Mouse (Mus musculus): ENCODE data around the gene Phyhd1. TPM values are rescaled to one million over a fixed set of nuclear protein-coding genes. Genes with fewer than 3 reads are reported as not detected.
A peak's percentile ranks its signal among the peaks of the same experiment; 100 is the strongest.

Phyhd1 gene
- total RNA-seq, 1 experiment from 2014 or later, result 9.6 TPM

DNA sequence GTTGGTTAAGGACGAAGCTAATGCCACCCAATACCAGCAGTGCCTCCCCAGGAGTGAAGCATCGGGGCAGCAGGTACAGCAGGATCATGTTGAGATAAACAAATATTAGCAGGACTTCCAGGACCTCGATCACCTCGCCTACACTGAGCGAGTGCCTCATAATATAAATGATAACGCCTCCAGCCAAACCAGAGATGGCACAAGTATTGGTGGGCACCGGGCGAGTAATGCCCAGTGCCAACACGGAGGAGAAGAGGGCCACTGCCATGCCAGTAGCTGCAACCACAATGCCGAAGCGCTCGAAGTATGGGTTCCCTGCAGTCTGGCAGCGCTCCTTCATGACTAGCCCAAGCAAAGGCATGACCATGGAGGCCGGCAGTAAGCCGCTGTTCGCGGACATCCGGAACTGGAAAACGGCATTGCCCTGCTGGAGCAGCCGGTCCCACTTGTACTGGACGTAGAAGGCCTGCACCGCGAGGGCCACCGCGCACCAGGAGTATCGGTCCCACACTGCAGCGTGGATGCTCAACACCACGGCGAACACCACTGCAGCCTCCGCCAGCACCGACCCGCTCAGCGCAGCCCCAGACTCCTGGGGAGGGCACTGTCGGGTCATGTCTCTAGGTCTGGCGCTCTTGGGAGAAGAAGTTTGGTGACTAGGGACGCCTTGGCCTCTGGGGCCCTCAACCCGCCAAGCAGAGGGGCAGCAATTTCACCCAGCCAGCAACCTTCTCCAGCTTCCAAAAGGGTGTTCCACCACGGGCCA lies 19.6 kb downstream of the Phyhd1 start:
- no peak for DNase-seq

DNA sequence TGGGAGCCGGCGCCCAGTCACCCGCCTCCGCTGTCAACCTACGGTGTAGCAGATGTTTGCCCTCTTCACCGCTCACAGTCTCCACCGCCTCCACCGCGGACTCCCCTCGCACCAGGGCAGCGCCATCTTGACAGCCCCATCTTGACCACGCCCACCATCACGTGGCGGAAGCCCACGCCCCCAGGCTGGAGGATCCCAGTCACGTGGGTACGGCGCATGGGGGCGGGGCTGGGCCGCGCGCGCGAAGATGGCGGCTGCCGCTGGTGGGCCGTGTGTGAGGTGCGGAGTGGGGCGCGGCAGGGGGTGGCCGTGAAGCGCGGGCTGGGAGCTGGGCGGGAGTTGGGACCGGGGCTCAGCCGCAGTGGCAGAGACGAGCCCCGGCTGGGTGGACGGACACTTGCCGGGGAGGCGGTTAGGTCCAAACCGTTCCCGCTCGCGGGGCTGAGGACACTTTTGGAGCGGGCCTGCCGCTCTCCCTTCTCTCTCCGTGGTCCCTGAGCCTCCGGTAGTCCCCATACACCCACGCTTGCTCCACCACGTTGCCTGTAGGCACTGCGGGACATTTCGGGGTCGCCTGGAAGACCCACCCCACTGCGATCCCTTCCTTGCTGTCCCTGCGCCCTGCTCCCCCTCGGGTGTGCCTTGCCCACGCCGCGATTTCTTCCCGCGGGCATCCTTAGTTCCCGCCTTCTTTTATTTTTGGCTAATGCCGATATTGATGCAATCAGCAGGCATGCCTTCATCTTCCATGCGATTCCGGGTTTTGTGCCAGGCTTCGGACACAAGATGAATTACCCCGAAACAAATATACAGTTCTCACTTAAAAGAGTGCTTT lies 20.4 kb downstream of the Phyhd1 start, which contains the start of the genes Dolk and Nup188:
TSS of gene Dolk (minus strand) at position 143 of the 835 bp plus-strand sequence.
TSS of gene Nup188 (plus strand) at position 206 of the 835 bp plus-strand sequence.
- DNase-seq, result peak; percentile 99

DNA sequence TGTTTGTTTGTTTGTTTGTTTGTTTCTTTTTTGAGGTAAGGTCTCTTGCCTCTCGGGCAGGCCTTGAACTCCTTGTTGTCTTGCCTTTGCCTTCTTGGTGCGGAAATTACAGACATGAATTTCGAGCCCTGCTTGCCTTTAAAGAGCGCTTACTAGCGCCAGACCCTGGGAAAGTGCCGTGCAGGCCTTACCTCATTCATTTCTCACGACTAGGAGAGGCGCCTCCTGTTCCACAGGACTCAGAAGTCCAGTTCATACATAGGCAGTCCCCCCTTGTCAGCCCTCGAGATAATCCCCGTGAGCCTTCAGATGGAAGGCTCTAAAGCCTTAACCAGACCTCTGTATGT lies 21.0 kb downstream of the Phyhd1 start:
- DNase-seq, result no peak

DNA sequence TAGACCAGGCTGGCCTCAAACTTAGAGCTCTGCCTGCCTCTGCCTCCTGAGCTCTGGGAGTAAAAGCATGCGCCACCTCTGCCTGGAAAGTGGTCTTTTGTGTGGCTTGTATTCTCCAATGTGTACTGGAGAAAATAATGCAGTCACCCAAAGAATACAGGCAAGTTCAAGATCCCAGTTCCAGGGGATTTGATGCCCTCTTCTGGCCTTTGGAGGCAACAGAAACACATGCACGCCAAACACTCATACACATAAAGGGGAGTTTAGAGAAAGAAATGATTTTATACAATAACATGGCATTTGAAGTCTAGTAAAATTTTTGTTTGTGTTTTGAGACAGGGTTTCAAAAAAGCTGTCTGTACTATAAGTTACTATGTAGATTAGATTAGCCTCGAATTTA lies 33.5 kb downstream of the Phyhd1 start:
- no peak for DNase-seq

DNA sequence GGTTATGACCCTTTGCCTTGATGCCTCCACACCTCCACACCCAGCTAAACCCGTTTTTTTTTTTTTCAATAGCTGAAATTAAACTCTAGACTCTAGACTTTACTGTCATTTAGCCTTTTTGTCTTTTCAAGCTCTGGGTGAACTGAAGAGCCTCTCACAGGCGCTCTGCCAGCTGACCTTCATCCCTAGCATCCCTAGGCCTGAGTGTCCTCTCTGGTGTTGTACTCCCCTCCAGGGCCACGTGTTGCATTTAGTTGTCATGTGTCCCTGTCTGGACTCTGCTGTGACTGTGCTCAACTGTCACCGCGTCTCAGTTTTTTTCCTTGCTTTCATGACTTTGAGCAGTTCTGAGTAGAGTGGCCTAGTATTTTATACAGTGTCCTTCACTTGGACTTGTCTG lies 34.0 kb downstream of the Phyhd1 start:
- no peak for DNase-seq

DNA sequence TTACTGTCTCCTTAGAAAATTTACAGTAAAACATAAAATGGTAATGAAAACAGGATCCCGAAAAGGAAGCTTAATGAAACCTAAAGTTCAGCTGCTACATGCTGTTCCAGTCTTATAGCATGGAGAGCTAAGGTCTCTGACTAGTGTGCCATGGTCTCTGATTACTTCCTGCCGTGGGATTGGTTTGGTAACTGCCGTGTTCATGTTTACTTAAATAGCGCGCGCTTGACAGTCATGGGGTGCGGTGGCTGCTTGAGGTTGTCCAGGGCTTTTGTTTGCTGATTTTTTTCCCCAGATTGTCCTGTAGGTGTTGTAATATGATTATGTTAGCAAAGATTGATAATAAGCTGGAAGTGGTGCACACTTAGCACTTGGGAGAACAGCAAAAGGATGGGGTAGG lies 40.1 kb downstream of the Phyhd1 start:
- no peak for DNase-seq

DNA sequence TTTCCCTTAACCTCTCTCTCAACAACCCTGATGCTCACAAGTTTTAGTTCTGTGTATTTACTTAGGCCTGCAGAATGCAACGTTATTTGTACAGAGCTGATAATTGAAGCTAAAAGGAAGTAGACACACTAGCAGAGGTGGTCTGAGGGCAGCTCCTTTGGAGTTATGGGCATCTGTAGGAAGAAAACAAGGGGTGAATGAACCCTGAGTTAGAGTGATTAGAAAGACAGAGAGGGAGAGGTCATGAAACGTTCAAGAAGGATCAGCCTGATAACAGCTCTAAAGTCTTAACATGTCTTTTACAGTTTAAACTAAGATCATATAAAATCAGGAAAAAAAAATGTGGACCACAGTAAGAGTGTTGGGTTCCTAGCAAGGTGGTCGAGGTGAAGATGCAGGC lies 43.3 kb downstream of the Phyhd1 start:
- DNase-seq, result no peak

DNA sequence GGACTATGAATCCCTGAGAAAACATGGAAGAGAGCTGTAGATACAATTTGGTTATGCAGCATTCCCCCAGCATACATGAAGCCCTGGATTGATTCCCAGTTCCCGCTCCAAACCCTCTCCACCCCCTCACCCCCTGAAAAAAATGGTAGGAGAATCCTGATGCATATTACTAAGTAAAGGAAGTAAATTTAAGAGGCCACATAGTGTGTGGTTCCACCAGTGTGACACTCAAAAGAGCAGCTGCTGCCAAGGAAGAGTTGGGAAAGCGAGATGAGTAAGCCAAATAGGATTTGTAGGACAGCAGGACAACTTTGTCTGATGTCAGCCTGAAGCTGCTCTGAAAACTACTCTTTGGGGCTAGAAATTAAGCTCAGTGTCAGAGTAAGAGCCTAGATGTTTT lies 45.5 kb downstream of the Phyhd1 start:
- DNase-seq, result no peak

DNA sequence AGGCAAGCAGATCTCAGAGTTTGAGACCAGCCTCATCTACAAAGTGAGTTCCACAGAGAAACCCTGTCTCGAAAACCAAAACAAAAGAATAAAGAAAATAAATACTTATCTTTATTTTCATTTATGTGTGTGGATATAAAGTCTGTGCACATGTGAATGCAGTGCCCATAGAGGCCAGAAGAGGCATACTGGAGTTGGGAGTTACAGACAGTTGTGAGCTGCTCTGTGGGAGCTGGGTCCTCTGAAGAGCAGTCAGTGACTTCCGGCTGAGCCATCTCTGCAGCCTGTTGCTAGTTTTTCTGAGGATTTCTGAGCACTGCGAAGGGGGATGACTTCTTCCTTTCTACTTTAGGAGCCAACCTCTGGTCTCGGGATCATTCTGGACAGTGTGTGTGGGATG lies 50.1 kb downstream of the Phyhd1 start:
- no peak for DNase-seq

DNA sequence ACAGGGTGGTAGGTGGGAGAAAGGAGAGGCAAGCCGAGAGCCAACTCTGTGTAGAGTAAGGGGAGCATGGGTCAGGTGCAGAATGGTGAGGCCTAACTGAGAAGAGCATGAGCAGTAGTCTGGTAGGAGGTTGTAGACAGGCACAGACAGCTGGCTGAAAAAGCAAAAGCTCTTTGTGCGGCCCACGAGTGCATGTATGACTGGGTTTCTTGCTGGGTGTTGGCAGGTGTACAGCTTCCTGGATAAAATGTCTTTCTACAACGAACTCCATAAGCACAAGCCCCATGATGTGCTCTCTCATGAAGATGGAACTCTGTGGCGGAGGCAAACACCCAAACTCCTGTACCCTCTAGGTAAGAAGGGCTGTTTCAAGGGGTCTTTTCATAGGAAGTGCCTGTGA lies 51.0 kb downstream of the Phyhd1 start:
- no peak for DNase-seq

DNA sequence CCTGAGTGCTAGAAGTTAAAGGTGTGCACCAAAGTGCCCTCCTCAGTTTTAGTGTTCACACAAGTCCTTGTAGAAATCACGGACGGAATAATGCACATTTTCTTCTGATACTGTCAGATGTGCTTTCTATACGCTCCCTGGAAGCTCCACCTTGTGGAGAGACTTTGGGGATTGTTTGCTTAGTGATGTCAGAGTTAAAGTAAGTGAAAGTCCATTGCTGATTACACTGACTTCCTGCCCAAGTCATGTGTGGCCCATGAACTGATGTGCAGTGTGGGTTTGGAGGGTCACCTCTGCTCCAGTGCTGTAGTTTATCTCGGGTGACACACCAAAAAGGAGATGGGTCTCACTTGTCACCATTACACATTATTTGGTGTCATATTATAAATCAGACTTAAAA lies 53.3 kb downstream of the Phyhd1 start:
- no peak for DNase-seq

DNA sequence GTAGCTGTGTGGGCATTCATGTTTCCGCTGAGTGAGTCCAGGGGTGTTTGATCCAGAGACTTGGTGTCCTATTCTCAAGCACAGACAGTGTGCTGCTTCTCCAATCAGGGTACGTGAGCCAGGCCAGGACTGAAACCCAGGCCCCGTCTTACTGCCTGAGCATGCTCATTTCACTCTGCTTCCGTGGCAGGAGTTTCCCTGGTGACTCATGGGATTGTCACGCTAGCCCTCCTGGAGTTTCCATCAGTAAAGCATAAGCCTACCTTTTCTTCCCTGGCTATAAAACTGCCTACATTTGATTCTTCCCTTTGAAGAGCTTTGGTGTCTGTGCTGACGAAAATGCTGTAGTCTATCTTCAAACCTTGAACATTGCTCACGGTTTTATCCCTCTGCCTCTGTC lies 57.1 kb downstream of the Phyhd1 start:
- peak; percentile 29 for DNase-seq

DNA sequence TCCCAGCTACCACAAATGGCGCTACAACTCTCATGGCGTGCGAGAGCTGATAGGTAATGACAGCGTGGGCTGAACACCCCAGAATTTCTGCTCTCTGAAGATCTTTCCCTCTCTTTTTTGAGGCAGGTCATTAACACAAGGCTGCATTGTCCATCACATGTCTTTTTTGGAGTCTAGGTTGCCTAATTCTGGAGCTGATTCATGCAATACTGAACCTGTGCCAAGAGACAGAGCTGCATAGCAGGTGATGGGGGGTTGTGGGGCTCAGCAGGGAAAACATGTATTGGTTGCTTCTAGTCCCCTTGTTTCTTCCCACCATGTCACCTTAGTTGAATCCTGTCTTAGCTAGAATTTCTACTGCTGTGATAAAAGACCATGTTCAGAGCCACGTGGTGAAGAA lies 59.3 kb downstream of the Phyhd1 start:
- no peak for DNase-seq

DNA sequence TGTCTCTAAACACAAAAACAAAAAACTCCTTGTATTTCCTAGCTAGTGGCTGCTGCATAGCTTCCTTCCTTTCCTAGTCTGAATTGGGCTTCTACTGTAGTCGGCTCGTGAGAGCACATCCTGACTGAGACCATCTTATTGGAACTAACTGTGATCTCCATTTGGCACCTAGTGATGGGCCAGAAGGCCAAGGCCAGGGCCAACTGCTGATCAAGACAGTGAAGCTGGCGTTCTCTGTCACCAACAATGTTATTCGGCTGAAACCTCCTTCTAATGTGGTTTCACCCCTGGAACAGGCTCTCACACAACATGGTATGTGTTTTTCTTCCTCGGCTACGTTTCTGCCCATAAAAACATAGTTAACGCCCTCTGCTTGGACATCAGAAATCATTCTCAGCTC lies 61.3 kb downstream of the Phyhd1 start:
- DNase-seq, result no peak

DNA sequence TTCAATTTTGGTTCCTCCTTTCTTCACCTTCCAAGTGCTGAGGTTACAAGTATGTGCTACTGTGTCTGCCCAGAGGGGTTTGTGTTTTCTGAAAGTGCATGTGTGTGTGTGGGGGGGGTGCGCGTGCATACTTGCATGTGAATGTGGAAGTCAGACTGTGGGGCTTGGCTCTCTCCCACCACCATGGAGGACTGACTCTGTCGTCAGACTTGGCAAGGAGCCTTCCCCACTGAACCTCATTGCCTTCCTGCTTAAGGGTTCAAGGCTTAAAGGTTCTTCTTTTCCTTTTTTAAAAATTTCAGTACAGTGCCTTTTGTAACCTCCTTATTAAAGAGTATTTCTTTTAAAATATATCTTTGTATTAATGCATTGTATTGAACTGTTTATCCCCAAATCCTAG lies 62.8 kb downstream of the Phyhd1 start:
- no peak for DNase-seq

Other genes with a start within 250 kb of the Phyhd1 start
- gene Wdr34, start 217.3 kb upstream of the Phyhd1 start, total RNA-seq (2021), result 18.5 and 26.6 TPM in 2 replicates
- 244 and 253 TPM in 2 replicates for gene Set, start 208.8 kb upstream of the Phyhd1 start, total RNA-seq (2021)
- gene Pkn3, start 188.5 kb upstream of the Phyhd1 start, total RNA-seq (2021), result 7.6 and 8.6 TPM in 2 replicates
- gene Zdhhc12, start 172.6 kb upstream of the Phyhd1 start, total RNA-seq (2021), result 26.0 and 27.4 TPM in 2 replicates
- 40.0 and 51.7 TPM in 2 replicates for gene Zer1, start 141.6 kb upstream of the Phyhd1 start, total RNA-seq (2021)
- 54.0 and 71.3 TPM in 2 replicates for gene Tbc1d13, start 132.5 kb upstream of the Phyhd1 start, total RNA-seq (2021)
- 29.5 and 34.8 TPM in 2 replicates for gene Endog, start 94.7 kb upstream of the Phyhd1 start, total RNA-seq (2021)
- gene Spout1, start 87.7 kb upstream of the Phyhd1 start, total RNA-seq (2021), result 25.9 and 28.7 TPM in 2 replicates
- 25.7 and 28.7 TPM in 2 replicates for gene Kyat1, start 60.4 kb upstream of the Phyhd1 start, total RNA-seq (2021)
- gene Lrrc8a, start 28.5 kb upstream of the Phyhd1 start, total RNA-seq (2021), result 51.1 and 52.2 TPM in 2 replicates
- gene Gm28035, start 25.6 kb upstream of the Phyhd1 start, total RNA-seq (2021), result 1.5 and 2.9 TPM in 2 replicates
- not detected in 2 replicates for gene Gm28038, start 14.8 kb downstream of the Phyhd1 start, total RNA-seq (2021)
- gene Dolk, start 20.1 kb downstream of the Phyhd1 start, total RNA-seq (2021), result 39.7 and 47.3 TPM in 2 replicates
- gene Nup188, start 20.2 kb downstream of the Phyhd1 start, total RNA-seq (2021), result 38.0 and 38.9 TPM in 2 replicates
- 90.0 and 111 TPM in 2 replicates for gene Sh3glb2, start 93.1 kb downstream of the Phyhd1 start, total RNA-seq (2021)
- 65.4 and 83.5 TPM in 2 replicates for gene Miga2, start 98.0 kb downstream of the Phyhd1 start, total RNA-seq (2021)
- 22.3 and 28.5 TPM in 2 replicates for gene Dolpp1, start 126.1 kb downstream of the Phyhd1 start, total RNA-seq (2021)
- gene Crat, start 149.6 kb downstream of the Phyhd1 start, total RNA-seq (2021), result 130 and 142 TPM in 2 replicates
- 130 and 145 TPM in 2 replicates for gene Ptpa, start 149.8 kb downstream of the Phyhd1 start, total RNA-seq (2021)
- gene Ier5l, start 208.0 kb downstream of the Phyhd1 start, total RNA-seq (2021), result 5.9 and 6.3 TPM in 2 replicates

All from adrenal gland, postnatal 25 days (tissue).